Mouse (Mus musculus) right cerebral cortex, adult 2 months (tissue): ENCODE results near the gene Med13.
"Not testable (repeated sequence)": the region's sequence is repeated elsewhere in the genome, so short reads cannot be mapped to it uniquely, and the experiment has no call there.

Source experiments
- DNase-seq, 2 experiments: peaks; one replicate each; pipeline ENCODE4 v3.0.0; 2021 to 2022; ENCODE audit warnings: low spot score in 2 of 2

Med13 gene

DNA sequence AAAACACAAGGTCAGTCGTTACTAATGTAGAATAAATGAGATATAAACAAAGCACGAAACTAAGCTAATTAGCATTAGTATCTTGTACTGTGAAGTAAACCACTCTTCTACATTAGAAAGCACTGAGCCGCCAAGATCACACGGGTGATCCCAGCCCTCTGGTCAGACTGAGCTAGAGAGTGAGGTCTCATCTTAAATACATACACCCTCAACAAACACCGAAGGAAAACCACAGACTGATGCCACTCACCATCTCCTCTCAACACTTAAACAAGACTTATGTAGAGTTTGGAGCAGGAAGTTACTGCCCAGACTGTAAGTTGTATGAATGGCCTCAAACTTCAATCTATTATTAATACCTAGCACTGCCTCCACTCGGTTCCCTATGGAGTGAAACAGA, 47.1 kb downstream of the Med13 start:
- no peak for DNase-seq

DNA sequence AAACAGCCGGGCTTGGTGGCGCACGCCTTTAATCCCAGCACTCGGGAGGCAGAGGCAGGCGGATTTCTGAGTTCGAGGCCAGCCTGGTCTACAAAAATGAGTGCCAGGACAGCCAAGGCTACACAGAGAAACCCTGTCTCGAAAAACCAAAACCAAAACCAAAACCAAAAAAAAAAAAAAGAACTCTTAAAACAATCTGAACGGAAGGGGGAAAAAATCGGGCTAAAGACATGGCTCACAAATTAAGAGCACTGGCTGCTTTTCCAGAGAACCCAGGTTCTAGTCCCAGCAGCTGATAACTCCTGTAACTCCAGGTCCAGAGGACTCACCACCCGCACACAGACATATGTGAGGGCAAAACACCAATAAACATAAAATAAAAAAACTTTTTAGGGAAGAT, 65.2 kb downstream of the Med13 start:
- DNase-seq = not testable (repeated sequence)

GRCm38 (mm10) chr11:86291714-86292113, 65.7 kb downstream of the Med13 start:
- DNase-seq = no peak

DNA sequence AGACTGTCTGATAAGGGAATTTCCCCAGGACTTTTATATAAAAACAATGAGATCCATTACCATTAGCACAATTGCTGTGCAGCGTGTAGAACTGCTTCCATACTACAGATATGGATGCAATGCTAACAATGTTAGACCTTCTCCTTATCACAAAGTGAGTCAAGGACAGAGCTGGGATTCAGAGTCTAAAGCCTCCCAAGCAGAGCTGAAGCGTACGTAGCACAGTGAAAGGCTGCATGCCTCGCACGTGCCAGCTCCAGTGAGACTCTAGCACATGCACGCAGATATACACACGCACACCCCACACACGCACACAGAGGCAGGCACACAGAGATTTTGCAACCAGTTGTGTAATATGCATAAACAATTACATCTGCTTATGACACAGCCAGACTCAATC, 71.7 kb downstream of the Med13 start:
- DNase-seq = no peak

GRCm38 (mm10) chr11:86278442-86279102, 78.8 kb downstream of the Med13 start:
- DNase-seq = no peak

DNA sequence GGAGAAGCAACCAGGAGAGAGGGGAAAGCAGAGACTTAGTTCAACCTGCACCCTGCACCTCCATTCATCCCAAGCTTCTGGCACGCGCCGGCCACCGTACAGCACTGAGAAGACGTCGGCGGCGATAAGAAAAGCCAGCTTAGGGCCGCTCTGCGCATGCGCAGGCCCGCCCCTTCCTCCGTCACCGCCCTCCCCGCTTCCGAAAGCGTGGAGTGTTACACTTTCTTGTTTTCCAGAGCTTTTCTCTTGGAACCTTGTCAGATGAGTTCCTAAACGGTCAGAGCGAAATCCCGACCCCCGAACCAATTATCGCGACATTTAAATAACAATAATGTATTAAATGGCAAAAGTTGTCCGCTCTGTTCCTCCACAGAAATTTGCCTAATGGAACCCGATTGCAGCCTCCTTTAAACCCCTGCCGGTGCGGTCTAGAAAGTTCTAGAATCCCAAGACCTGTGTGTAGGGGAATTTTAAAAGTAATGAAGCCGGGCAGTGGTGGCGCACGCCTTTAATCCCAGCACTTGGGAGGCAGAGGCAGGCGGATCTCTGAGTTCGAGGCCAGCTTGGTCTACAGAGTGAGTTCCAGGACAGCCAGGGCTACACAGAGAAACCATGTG, 99.8 kb downstream of the Med13 start, which contains the start of gene Ints2:
Ints2 (minus strand) TSS at position 116 of the 617 bp plus-strand sequence.
- peak; percentile 95 to 96 for DNase-seq

- DNase-seq = no peak
These were observed 100.3 kb downstream of the Med13 start for GRCm38 (mm10) chr11:86257054-86257453.

GRCm38 (mm10) chr11:86253342-86253741, 104.1 kb downstream of the Med13 start:
- no peak for DNase-seq

DNA sequence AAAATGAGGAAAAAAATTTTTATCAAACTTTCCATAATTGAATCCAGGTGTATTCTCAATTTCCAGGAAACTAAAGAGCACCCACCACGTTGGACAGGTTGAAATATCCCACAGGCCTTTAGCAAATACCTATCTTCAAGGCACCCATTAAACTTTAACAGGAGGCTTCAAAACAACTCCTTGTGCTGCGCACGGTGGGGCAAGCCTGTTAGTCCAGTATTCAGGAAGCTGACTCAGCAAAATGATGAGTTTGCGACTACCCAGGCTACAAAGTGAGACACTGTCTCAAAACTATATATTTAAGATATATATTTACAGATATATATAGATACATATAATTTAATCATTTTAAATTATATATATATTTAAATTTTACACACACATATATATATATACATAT, 125.0 kb downstream of the Med13 start:
- no peak for DNase-seq

- DNase-seq = no peak
These were observed 125.5 kb downstream of the Med13 start for GRCm38 (mm10) chr11:86231781-86232350.

DNA sequence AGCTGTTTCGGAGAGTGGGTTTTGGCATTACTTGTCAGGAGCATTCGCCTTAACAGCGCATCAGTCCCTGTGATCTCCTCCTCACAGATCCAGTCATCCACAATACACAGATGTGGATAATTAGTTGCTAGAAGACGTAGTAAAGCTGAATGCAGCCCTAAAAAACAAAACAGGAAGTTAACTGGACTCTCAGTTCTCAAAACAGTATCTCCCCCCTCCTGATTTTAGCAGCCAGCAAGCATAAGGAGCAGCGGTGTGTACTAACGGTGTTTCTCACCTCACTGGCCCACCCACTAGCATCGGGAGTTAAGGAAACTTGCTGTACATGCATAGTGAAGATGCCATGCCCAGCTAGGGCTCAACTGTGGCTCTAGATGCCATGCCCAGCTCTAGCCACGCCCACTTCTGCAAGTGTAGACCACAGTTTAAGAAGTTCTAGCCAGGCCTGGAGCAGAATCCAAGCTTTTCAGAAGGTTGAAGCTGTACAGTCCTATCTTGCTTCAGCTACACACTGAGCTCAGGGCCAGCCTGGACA, 130.7 kb downstream of the Med13 start:
- DNase-seq = no peak

GRCm38 (mm10) chr11:86225761-86226160, 131.6 kb downstream of the Med13 start:
- no peak for DNase-seq
